Mouse (Mus musculus) liver, postnatal 0 days (tissue): Measurements from ENCODE around the gene Abraxas1. TPM values are rescaled to one million over a fixed set of nuclear protein-coding genes. Genes with fewer than 3 reads are reported as not detected.

ENCODE experiments used
- ATAC-seq: fragments of 200-750 bp; cut with Nextera tagmentation; 2 replicates; pipeline ENCODE4 v1.8.0; 2017; ENCODE audit warnings: mild to moderate bottlenecking, moderate library complexity
- DNase-seq: peaks from one replicate; pipeline ENCODE4 v3.0.0-alpha.2; 2016
- H3K27ac ChIP-seq: fragments of 300-500 bp; sonication (generic); 2 replicates; pipeline ENCODE4 v1.5.1; 2014; ENCODE audit warnings: antibody characterized with exemption, moderate library complexity, mild to moderate bottlenecking, low read depth
- H3K27me3 ChIP-seq: fragments of 300-500 bp; sonication (generic); 2 replicates; pipeline ENCODE4 v1.6.1; 2014; ENCODE audit warnings: low read length, control low read depth, mixed read lengths; ENCODE audit not compliant: insufficient read depth
- H3K36me3 ChIP-seq: fragments of 300-500 bp; sonication (generic); replicated peaks from 2 replicates; pipeline ENCODE4 v1.6.1; 2014; ENCODE audit warnings: mild to moderate bottlenecking, control low read depth, low read length, moderate library complexity, mixed read lengths; ENCODE audit not compliant: insufficient read depth
- H3K4me1 ChIP-seq: fragments of 300-500 bp; sonication (generic); 2 replicates; pipeline ENCODE4 v1.6.1; 2014; ENCODE audit warnings: antibody characterized with exemption, mild to moderate bottlenecking, control low read depth; ENCODE audit not compliant: insufficient read depth
- H3K4me2 ChIP-seq: fragments of 300-500 bp; sonication (generic); 2 replicates; pipeline ENCODE4 v1.6.1; 2014; ENCODE audit warnings: low read depth, mild to moderate bottlenecking, low read length, moderate library complexity, mixed read lengths
- H3K4me3 ChIP-seq: fragments of 300-500 bp; sonication (generic); 2 replicates; pipeline ENCODE4 v1.5.1; 2014; ENCODE audit warnings: low read depth, low read length
- H3K9ac ChIP-seq: fragments of 300-500 bp; sonication (generic); replicated peaks from 2 replicates; pipeline ENCODE4 v1.6.1; 2014; ENCODE audit warnings: mild to moderate bottlenecking, moderate library complexity
- H3K9me3 ChIP-seq: fragments of 300-500 bp; sonication (generic); 2 replicates; pipeline ENCODE4 v1.6.1; 2016; ENCODE audit warnings: mild to moderate bottlenecking, control low read depth, low read length, mixed read lengths
- CTCF ChIP-seq: sonication (generic); IDR thresholded peaks from 2 replicates; pipeline ENCODE4 v1.5.1; 2016; ENCODE audit warnings: antibody characterized with exemption, low read depth
- EP300 ChIP-seq: IDR thresholded peaks from 2 replicates; pipeline ENCODE4 v1.6.1; 2016; ENCODE audit warnings: antibody characterized with exemption, low read depth, mild to moderate bottlenecking
- WGBS: fragments of 180-500 bp; shearing (Covaris S2); extraction: QIAGEN DNeasy Blood & Tissue Kit; methylation state at CpG from one replicate; pipeline ENCODE4 v1.1.7; 2014; ENCODE audit not compliant: insufficient replicate concordance; 5-methylcytosine and 5-hydroxymethylcytosine counted together
- polyA plus RNA-seq: library from polyadenylated mRNA; unstranded; fragments of >200 nt; fragmentation: Nextera tagmentation; extraction: Ambion mirVana; gene quantifications from 2 replicates; pipeline ENCODE4 v1.2.1, GENCODE M21; 2015

Gene Abraxas1
- polyA plus RNA-seq, 1 experiment from 2014 or later = 11.8 TPM

GRCm38 (mm10) chr5:100779002-100779401 lies 41.8 kb downstream of the Abraxas1 start:
- no peak overlapping the region for H3K9ac ChIP-seq
- DNase-seq (no peak), ATAC-seq (no peak)
- no peak overlapping the region for H3K4me2 ChIP-seq
- H3K27me3 ChIP-seq = no peaks in the 10 kb centered on the region
- no peak for TF ChIP-seq CTCF
- no peak for TF ChIP-seq EP300
- WGBS = 92% methylated on average over 13 of the region's 13 CpGs
- H3K9me3 ChIP-seq = no peaks in the 10 kb centered on the region
- peaks cover 36% of the 10 kb centered on the region for H3K36me3 ChIP-seq
- H3K4me1 ChIP-seq = no peaks in the 10 kb centered on the region
- H3K27ac ChIP-seq = no peak overlapping the region
- no peak overlapping the region for H3K4me3 ChIP-seq

DNA sequence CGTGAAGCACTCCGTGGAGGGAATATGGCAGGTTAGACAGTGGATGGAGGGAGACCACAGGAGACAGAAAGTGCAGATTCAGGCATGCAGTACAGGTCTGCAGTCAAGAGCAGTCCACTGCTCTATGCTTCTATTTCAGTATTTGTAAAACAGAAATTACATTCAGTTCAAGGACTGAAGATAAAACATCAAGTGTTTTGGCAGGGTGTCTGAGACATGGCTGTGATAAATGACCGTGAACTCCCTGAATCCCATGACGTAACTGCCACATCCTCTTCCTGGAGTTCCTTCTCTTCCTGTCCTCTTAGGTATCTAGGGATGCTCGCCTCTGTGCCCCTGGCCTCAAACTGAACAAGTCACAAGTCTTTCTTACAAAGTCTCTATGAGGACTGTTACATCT lies 43.9 kb downstream of the Abraxas1 start:
- no peak overlapping the region for H3K27ac ChIP-seq
- H3K27me3 ChIP-seq = no peaks in the 10 kb centered on the region
- no peak overlapping the region for H3K9ac ChIP-seq
- no peak overlapping the region for H3K4me3 ChIP-seq
- peaks cover 34% of the 10 kb centered on the region for H3K36me3 ChIP-seq
- H3K4me1 ChIP-seq = no peaks in the 10 kb centered on the region
- TF ChIP-seq CTCF = no peak
- TF ChIP-seq EP300 = no peak
- H3K4me2 ChIP-seq = no peak overlapping the region
- DNase-seq (no peak), ATAC-seq (no peak)
- WGBS = 84% methylated on average over 5 of the region's 5 CpGs
- H3K9me3 ChIP-seq = no peaks in the 10 kb centered on the region

DNA sequence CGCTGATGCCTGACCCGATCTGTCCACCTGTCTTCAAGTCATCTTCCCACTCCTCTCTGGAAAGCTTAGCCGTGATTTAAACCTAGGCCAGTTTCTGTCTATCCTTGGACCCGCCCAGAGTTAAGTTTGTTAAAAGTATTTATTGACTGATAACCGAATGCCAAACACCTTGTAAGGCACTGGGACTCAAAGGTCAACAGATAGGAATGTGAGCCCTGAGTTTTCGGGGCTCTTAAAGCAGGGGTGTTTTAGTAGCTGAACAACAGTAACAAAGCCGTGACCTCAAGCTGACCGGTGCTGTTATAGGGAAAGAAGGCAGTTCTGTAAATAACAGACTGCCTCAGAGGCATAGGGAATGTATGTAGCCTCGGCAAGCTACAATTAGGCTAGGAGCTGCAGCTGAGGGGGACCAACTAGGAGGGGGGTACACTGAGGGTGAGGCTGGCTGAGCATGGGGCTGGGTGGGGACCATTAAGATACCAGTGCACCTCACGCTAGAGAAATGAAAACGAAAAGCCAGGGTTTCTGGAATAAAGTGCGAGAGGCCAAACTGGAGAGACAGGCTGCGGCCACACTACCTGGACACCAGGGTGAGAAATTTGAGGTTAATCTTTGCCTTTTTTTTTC lies 44.9 kb downstream of the Abraxas1 start:
- TF ChIP-seq CTCF (no peak), EP300 (no peak)
- H3K4me1 ChIP-seq = no peaks in the 10 kb centered on the region
- H3K4me3 ChIP-seq = no peak overlapping the region
- peaks cover 41% of the 10 kb centered on the region for H3K36me3 ChIP-seq
- no peak overlapping the region for H3K4me2 ChIP-seq
- H3K9ac ChIP-seq = no peak overlapping the region
- ATAC-seq (no peak), DNase-seq (no peak)
- H3K27ac ChIP-seq = no peak overlapping the region
- H3K9me3 ChIP-seq = no peaks in the 10 kb centered on the region
- no peaks in the 10 kb centered on the region for H3K27me3 ChIP-seq
- 72% methylated on average over 13 of the region's 13 CpGs for WGBS

DNA sequence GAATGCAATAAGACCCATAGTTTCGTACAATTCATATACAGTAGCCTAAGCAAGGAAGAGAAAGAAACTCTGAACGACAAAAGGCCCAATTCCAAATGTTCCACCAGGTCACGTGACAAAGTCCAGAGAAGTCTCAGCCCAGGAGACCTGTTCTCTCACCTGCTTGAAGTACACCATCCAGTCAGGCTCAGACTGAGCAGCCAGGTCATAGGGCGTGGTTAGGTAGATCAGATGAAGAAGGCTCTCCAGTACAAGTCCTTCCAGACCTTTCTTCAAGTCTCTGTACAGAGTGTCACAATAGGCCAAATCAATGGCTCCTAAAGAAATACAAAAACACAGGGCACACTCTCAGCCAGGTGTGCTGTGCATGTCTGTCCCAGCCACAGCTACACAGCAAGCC lies 49.2 kb downstream of the Abraxas1 start:
- Histone ChIP-seq H3K27me3 (no peaks in the 10 kb centered on the region), H3K4me3 (no peak overlapping the region), H3K27ac (no peak overlapping the region), H3K4me1 (no peaks in the 10 kb centered on the region), H3K4me2 (no peak overlapping the region), H3K36me3 (peaks cover 52% of the 10 kb centered on the region), H3K9ac (no peak overlapping the region), H3K9me3 (no peaks in the 10 kb centered on the region)
- TF ChIP-seq CTCF (no peak), EP300 (no peak)
- DNase-seq (no peak), ATAC-seq (no peak)
- WGBS = 80% methylated on average over 4 of the region's 4 CpGs

GRCm38 (mm10) chr5:100766026-100766425 lies 54.7 kb downstream of the Abraxas1 start:
- Histone ChIP-seq H3K4me2 (no peak overlapping the region), H3K9ac (no peak overlapping the region), H3K4me1 (no peaks in the 10 kb centered on the region), H3K27ac (no peak overlapping the region), H3K4me3 (no peak overlapping the region), H3K27me3 (no peaks in the 10 kb centered on the region), H3K36me3 (peaks cover 74% of the 10 kb centered on the region), H3K9me3 (no peaks in the 10 kb centered on the region)
- no peak for ATAC-seq
- no peak for DNase-seq
- TF ChIP-seq CTCF = no peak
- no peak for TF ChIP-seq EP300
- 93% methylated on average over 7 of the region's 7 CpGs for WGBS

DNA sequence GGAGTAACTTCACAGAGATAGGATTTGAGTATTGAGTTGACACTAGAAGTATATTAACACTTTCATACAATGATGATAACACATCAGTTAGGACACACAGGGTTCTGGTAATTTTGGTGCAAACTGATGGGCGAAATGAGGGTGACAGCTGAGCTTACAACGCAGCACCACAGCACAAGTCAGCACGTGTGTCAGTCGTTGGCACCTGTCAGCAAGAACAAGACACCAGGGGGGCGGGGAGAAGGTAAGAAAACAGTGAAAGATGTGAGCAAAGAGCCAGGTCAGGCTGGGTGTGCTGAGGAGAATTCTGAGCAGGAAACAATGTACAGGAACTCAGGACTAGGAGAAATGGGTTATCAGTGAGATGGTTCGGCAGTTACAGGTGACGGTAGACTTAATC lies 59.0 kb downstream of the Abraxas1 start:
- H3K9ac ChIP-seq = no peak overlapping the region
- DNase-seq (no peak), ATAC-seq (no peak)
- WGBS = 85% methylated on average over 7 of the region's 7 CpGs
- TF ChIP-seq CTCF (no peak), EP300 (no peak)
- H3K4me3 ChIP-seq = no peak overlapping the region
- H3K9me3 ChIP-seq = no peaks in the 10 kb centered on the region
- H3K27me3 ChIP-seq = no peaks in the 10 kb centered on the region
- no peak overlapping the region for H3K27ac ChIP-seq
- H3K4me1 ChIP-seq = no peaks in the 10 kb centered on the region
- H3K36me3 ChIP-seq = peaks cover 44% of the 10 kb centered on the region
- no peak overlapping the region for H3K4me2 ChIP-seq
